Mouse (Mus musculus): ENCODE data around the gene Pwwp2a.

The Pwwp2a gene
- long read RNA-seq, experiment 1, partial matches to known transcripts: 0 of 1 reads
- long read RNA-seq, experiment 1, other reads (novel, unspliced or antisense): 1 of 1 reads
- long read RNA-seq, experiment 2, partial matches to known transcripts: 0 of 5 reads
- long read RNA-seq, experiment 2, other reads (novel, unspliced or antisense): 2 of 5 reads

GRCm38 (mm10) chr11:43681472-43682414, at the start of gene Pwwp2a:
Gene Pwwp2a, plus strand, starts transcription at chr11:43681998.
- intact Hi-C loops (cut with DNase I): no loop called here

GRCm38 (mm10) chr11:43632566-43632965, 49.2 kb upstream of the Pwwp2a start:
- intact Hi-C loops (cut with DNase I): no loop called here

- intact Hi-C loops (cut with DNase I): no loop called here
Observed at GRCm38 (mm10) chr11:43633165-43633564, 48.6 kb upstream of the Pwwp2a start.

- intact Hi-C loops (cut with DNase I): no loop called here
Observed at GRCm38 (mm10) chr11:43633658-43634401, 48.0 kb upstream of the Pwwp2a start.

GRCm38 (mm10) chr11:43636761-43637160, 45.0 kb upstream of the Pwwp2a start:
- intact Hi-C loops (cut with DNase I): no loop called here

- intact Hi-C loops (cut with DNase I): no loop called here
Observed at GRCm38 (mm10) chr11:43638486-43638885, 43.3 kb upstream of the Pwwp2a start.

GRCm38 (mm10) chr11:43643180-43643591, 38.6 kb upstream of the Pwwp2a start:
- intact Hi-C loops (cut with DNase I): no loop called here

GRCm38 (mm10) chr11:43645286-43645685, 36.5 kb upstream of the Pwwp2a start:
- intact Hi-C loops (cut with DNase I): no loop called here

- intact Hi-C loops (cut with DNase I): no loop called here
Observed at GRCm38 (mm10) chr11:43653051-43653475, 28.7 kb upstream of the Pwwp2a start.

GRCm38 (mm10) chr11:43656464-43656863, 25.3 kb upstream of the Pwwp2a start:
- intact Hi-C loops (cut with DNase I): no loop called here

- intact Hi-C loops (cut with DNase I): no loop called here
Observed at GRCm38 (mm10) chr11:43658010-43658409, 23.8 kb upstream of the Pwwp2a start.

GRCm38 (mm10) chr11:43667038-43667745, 14.6 kb upstream of the Pwwp2a start:
- intact Hi-C loops (cut with DNase I): no loop called here

- intact Hi-C loops (cut with DNase I): no loop called here
Observed at GRCm38 (mm10) chr11:43682415-43683217, 818 bp downstream of the Pwwp2a start.

GRCm38 (mm10) chr11:43688850-43689249, 7.1 kb downstream of the Pwwp2a start:
- intact Hi-C loops (cut with DNase I): no loop called here

- intact Hi-C loops (cut with DNase I): no loop called here
Observed at GRCm38 (mm10) chr11:43696623-43697022, 14.8 kb downstream of the Pwwp2a start.

GRCm38 (mm10) chr11:43698621-43699020, 16.8 kb downstream of the Pwwp2a start:
- intact Hi-C loops (cut with DNase I): no loop called here

- intact Hi-C loops (cut with DNase I): loop anchor here (5.0 kb wide), 1 partner anchor 42 kb away; no protein-coding TSS in a partner anchor
Observed at GRCm38 (mm10) chr11:43700291-43700690, 18.5 kb downstream of the Pwwp2a start.

- intact Hi-C loops (cut with DNase I): loop anchor here (5.0 kb wide), 1 partner anchor 39 kb away; no protein-coding TSS in a partner anchor
Observed at GRCm38 (mm10) chr11:43703552-43703951, 21.8 kb downstream of the Pwwp2a start.

- intact Hi-C loops (cut with DNase I): no loop called here
Observed at GRCm38 (mm10) chr11:43705751-43706150, 24.0 kb downstream of the Pwwp2a start.

GRCm38 (mm10) chr11:43708409-43708808, 26.6 kb downstream of the Pwwp2a start:
- intact Hi-C loops (cut with DNase I): no loop called here
